Mouse (Mus musculus): ENCODE data around the gene Meis2.

The Meis2 gene

DNA sequence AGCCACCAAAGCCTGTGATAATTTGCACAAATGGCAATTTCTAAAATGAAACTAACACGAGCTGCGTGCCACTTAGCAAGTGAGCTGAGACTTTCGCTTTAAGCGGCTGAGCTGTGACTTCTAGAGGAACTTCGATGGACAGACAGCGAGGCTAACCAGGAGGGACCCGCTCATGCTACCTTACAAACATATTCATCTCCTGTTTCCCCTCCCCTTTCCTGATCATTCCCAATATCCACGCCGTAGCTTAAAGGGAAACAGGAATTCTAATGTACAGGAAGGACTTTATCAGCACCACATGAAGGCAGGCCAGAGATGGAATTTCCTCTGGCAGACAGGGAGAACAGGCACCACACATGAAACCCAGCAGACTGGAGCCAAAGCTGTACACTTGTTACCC lies 15.9 kb downstream of the Meis2 start:
- no peak for DNase-seq (ENCODE audit: low spot score)

DNA sequence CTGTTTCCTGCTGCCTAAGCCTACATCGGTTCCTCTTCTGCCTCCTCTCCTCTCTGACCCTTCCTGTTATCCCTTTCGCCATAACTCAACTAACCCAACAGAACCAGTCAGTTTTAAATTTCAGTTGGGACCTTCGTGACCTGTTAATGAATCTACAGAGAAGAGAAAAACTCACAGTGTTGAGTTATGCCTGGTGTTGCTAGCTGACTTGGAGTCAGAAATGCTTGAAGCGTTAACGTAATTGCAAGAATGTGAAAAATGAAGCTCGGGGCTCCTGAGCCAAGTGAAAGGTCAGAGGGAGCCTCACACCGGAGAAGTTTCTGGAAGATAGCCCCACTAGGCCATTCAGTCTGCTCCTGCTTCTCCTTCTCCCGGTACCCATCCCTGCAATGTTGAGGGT lies 18.3 kb downstream of the Meis2 start:
- DNase-seq (ENCODE audit: low spot score) = no peak

DNA sequence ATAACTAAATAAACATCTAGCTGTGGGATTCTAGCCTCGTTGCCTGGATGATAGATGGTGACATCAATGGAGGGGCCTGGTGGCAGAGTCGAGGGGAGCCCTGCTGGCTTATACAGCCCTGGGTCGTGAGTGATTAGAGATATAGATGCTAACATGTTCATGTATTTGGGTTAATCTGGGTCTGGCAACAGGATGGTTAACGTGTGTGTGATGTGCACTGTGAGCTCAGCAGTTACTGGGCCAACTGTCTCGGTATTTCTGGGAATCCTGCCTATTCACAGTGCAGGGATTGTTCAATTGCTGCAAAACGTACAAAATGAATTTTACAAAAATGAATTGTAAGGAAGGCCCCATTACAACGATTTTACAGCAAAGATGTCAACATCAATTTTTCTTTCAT lies 20.6 kb downstream of the Meis2 start:
- no peak for DNase-seq (ENCODE audit: low spot score)

- DNase-seq (ENCODE audit: low spot score) = no peak
These were observed 22.5 kb downstream of the Meis2 start for GRCm38 (mm10) chr2:116042934-116043698.

- no peak for DNase-seq (ENCODE audit: low spot score)
These were observed 23.2 kb downstream of the Meis2 start for GRCm38 (mm10) chr2:116042447-116042846.

- DNase-seq (ENCODE audit: low spot score) = no peak
These were observed 23.9 kb downstream of the Meis2 start for GRCm38 (mm10) chr2:116041683-116042262.

GRCm38 (mm10) chr2:116035345-116035744 lies 30.3 kb downstream of the Meis2 start:
- no peak for DNase-seq (ENCODE audit: low spot score)

GRCm38 (mm10) chr2:116028127-116028526 lies 37.5 kb downstream of the Meis2 start:
- no peak for DNase-seq (ENCODE audit: low spot score)

GRCm38 (mm10) chr2:116022876-116023275 lies 42.8 kb downstream of the Meis2 start:
- DNase-seq (ENCODE audit: low spot score) = no peak

- DNase-seq (ENCODE audit: low spot score) = no peak
These were observed 43.7 kb downstream of the Meis2 start for GRCm38 (mm10) chr2:116021931-116022330.

DNA sequence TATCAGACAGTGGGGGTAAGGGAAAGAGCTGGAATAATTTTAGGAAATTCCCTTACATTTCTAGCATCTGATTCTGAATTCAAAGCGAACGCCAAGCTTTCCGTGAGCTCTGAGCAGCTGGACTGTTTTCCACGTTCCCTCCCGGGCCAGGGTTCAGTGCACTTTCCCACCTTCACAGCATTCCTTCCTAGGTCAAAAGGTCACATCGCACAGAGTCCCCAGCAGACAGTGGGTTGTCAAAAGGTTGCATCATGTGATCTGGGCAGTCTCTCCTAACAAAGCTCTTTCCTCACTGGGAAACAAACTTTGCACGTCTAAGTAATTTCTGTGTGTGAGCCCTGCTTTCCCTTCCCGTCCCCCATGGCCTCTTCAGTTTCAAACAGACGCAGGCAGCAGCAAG lies 44.6 kb downstream of the Meis2 start:
- no peak for DNase-seq (ENCODE audit: low spot score)

DNA sequence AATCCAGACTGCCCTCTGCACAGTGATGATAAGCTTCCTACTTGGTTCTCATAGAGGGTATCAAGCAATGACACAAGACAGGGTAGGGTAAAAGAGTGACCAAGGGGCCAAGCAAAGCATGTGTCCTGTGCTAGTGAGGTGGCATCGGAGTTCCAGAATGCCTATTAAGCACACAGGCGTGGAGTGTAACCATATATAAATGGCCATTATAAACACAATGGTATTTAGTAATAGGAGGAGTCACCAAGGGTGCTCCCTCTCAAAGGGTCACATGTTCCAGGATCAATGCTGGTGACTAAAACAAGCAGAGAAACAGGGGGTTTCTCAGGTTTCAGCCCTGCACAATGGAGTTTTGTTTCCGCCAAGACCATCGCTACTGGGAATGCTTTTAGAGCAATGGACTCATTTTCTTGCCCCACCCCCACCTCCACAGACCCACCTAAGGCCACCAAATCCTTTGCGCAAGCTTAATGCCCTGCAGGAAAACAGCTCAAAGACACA lies 45.1 kb downstream of the Meis2 start:
- DNase-seq (ENCODE audit: low spot score) = no peak

GRCm38 (mm10) chr2:116019959-116020358 lies 45.7 kb downstream of the Meis2 start:
- DNase-seq (ENCODE audit: low spot score) = no peak

DNA sequence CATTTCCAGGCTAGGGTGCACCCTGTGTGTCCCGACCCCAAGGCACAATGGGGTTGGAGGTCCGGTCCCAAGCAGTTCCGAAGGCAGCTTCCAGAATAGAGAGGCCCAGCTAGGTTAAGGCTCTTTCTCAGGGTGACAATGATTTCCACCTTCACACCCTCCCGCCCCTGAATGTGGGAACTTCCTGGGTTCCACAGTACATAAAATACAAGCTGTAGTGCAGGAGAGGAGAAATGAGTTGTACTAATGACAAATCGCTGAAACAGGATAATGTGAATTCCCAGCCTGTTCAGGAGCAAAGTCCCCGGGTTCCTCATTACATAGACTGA lies 46.2 kb downstream of the Meis2 start:
- DNase-seq (ENCODE audit: low spot score) = no peak

GRCm38 (mm10) chr2:116018781-116019465 lies 46.7 kb downstream of the Meis2 start:
- DNase-seq (ENCODE audit: low spot score) = no peak

GRCm38 (mm10) chr2:116015520-116015919 lies 50.1 kb downstream of the Meis2 start:
- DNase-seq (ENCODE audit: low spot score) = no peak

GRCm38 (mm10) chr2:116010469-116010868 lies 55.2 kb downstream of the Meis2 start:
- no peak for DNase-seq (ENCODE audit: low spot score)

DNA sequence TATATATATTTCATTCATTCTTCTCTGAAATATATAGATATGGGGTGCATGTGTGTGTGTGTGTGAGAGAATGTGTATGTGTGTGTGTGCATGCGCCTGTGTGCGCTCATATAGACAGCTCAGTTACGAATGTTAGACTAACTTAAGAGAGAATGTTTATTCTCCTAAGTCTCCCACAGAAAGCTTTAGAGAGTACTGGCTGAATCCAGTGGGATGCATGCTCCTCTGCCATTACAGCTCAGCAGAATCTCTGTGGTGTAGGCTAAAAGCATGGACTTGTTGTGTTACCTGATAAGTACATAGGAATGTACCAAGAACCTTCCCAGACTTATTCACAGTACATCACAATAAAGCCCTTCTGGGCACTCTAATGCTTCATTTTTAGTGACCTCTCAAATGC lies 55.6 kb downstream of the Meis2 start:
- DNase-seq (ENCODE audit: low spot score) = no peak

DNA sequence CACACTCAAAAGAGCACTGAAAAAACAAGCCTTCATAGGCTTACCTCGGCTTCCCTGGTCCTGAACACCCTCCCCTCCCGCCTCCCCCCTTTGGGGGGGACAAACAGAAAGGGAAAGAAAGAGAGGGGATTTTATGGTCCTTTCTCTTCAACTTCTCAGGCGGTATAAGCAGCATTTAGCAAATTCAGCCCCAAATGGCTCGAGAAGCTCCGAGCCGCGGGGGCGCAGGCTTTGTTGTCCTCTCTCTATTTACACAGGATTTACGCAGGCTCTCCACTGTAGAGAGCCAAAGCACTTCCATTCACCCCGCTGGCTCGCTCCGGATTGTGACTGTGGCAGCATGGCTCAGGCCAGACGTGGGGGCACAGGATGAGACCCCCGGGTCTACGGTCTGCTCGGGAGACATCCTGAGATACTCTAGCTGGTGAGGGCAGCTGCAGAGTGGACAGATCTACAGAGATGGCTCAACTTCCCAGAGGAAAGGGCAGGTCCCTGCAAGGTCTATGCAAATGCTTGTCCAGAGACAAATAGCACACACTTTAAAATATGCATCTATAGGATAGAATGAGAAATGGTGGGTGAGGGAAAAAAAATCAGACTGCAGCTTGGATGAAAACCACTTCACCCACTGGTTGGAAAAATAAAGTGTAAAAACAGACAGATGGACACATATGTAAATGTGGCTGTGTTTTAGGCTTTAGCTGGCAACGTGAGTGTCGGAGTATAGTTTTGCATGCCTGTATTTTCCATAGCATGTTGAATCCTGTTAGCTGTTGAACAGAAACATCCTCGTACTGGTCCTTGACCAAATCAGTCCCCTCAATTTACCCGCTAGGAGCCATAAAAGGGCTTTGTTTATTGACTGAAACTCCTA lies 56.3 kb downstream of the Meis2 start:
- no peak for DNase-seq (ENCODE audit: low spot score)

- no peak for DNase-seq (ENCODE audit: low spot score)
These were observed 63.3 kb downstream of the Meis2 start for GRCm38 (mm10) chr2:116002354-116002753.

DNA sequence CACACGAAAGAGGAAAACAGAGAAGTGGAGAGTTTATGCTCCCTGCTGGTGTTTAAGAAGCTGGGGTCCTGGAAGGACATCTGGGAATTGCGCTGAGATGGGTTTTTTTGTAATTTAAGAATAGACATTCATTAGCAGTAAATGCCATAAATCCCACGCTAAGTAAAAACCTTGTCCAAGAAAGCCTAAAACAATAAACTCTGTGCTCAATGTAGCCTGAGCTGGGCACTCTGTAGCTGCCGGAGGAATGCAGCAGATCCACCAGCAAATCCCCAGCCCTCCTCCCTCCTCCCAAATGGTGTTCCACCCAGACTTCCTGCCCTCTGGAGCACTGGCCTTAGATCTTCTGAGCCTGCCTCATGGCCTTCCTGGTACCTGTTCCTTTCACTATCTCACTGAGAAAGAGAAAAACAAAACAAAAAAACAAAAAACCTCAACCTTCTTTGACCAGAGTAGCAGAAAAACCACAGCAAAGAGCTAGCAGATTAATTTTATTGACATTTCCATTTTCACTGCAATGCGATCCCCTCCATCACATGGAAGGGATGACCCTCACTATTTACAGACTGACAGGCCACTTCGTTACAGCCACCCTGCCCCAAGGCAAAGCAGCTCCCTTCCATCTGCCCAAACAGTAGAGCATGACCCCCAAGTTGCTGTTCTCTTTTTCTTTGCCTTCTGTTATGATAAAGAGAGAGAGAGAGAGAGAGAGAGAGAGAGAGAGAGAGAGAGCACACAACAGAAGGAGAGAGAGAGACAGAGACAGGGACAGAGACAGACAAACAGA lies 64.1 kb downstream of the Meis2 start:
- no peak for DNase-seq (ENCODE audit: low spot score)

DNA sequence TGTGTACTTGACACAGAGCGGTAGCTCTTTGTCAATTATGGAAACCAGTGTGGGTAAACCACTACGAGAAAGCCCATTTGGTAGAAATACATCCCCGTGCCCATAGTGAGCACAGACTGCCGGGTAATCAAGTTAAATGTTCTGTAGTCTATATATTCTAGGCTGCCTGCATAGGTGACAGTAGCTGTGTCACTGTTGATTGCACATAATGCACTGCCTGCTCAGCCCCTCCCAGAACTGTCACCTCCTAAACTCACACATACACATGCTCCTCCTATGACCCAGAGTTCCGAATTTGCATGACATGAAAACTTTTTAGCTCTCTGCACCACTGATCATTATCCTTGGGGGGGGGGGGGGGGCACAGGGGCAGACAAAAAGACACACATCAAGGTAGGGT lies 65.1 kb downstream of the Meis2 start:
- no peak for DNase-seq (ENCODE audit: low spot score)
